Mouse (Mus musculus) telencephalon, adult 2 months (tissue): Measurements from ENCODE around the gene Olfr1.

Experiments used
- DNase-seq: peaks from one replicate; pipeline ENCODE4 v3.0.0-alpha.2; 2011; ENCODE audit warnings: low read depth, low spot score

The Olfr1 gene

GRCm38 (mm10) chr11:73399514-73399913, at the start of gene Olfr1:
Gene Olfr1, minus strand, starts transcription at chr11:73399614.
- DNase-seq: no peak

DNA sequence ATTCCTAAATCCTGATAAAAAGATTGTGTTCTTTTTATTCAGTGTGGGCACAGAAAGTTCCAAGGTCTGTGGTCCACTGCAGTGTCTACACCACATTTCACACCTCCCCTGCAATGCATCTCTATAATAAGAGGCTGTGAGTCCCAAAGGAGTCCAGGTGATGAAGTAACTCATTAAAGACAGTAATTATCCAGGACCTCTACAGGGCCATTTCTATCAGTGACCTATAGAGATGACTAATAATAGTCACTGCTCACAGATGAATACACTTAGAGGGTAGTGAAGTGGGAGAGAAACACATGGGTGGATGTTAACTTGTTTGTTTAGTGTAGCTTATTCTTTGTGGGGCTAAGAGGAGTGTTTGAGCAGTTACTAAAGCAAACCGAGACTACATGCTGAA, 29.0 kb upstream of the Olfr1 start, which contains the start of gene Olfr378:
Gene Olfr378 (minus strand): TSS at position 101 of the 400 bp plus-strand sequence.
- no peak for DNase-seq

GRCm38 (mm10) chr11:73395374-73395773, 4.0 kb downstream of the Olfr1 start:
- no peak for DNase-seq

GRCm38 (mm10) chr11:73370946-73371345, 28.5 kb downstream of the Olfr1 start, which contains the start of gene Olfr376:
Gene Olfr376, plus strand, starts transcription at chr11:73371246.
- no peak for DNase-seq

- no peak for DNase-seq
Measured at GRCm38 (mm10) chr11:73350483-73350882, 48.9 kb downstream of the Olfr1 start, which contains the start of gene Olfr20. Gene Olfr20, plus strand, starts transcription at chr11:73350783.
